Mouse (Mus musculus): ENCODE results near the gene Gabrr3.

Gene Gabrr3

GRCm38 (mm10) chr16:59407032-59407431, at the start of gene Gabrr3:
Gene Gabrr3, plus strand, starts transcription at chr16:59407332.
- TF ChIP-seq POU5F1 (IDR thresholded peaks at IDR 0.05; ENCODE audit: borderline replicate concordance, low read length) (no peak), NANOG (IDR thresholded peaks at IDR 0.05; ENCODE audit: borderline replicate concordance, low read length) (no peak), CTCF (conservative IDR thresholded peaks at IDR 0.05; ENCODE audit: low read length) (no peak)
- H3K27me3 ChIP-seq (ENCODE audit: insufficient read depth, low read length) = no peaks in the 10 kb centered on the region
- H3K4me1 ChIP-seq (replicated peaks; ENCODE audit: low read depth, low read length) = no peaks in the 10 kb centered on the region
- H3K36me3 ChIP-seq (ENCODE audit: insufficient read depth, low read length) = no peaks in the 10 kb centered on the region
- H3K4me3 ChIP-seq (replicated peaks; ENCODE audit: low read length) = no peak within 1 kb of the TSS
- no peaks in the 10 kb centered on the region for H3K9me3 ChIP-seq (ENCODE audit: low read length)

- H3K27me3 ChIP-seq (ENCODE audit: insufficient read depth, low read length) = no peaks in the 10 kb centered on the region
- no peaks in the 10 kb centered on the region for H3K4me1 ChIP-seq (replicated peaks; ENCODE audit: low read depth, low read length)
- H3K36me3 ChIP-seq (ENCODE audit: insufficient read depth, low read length) = no peaks in the 10 kb centered on the region
- TF ChIP-seq CTCF (conservative IDR thresholded peaks at IDR 0.05; ENCODE audit: low read length) = no peak
- no peak for TF ChIP-seq POU5F1 (IDR thresholded peaks at IDR 0.05; ENCODE audit: borderline replicate concordance, low read length)
- no peak for TF ChIP-seq NANOG (IDR thresholded peaks at IDR 0.05; ENCODE audit: borderline replicate concordance, low read length)
- peaks cover 26% of the 10 kb centered on the region for H3K9me3 ChIP-seq (ENCODE audit: low read length)
- no peak within 1 kb of the TSS for H3K4me3 ChIP-seq (replicated peaks; ENCODE audit: low read length)
Measured at GRCm38 (mm10) chr16:59363893-59364292, 43.2 kb upstream of the Gabrr3 start, which contains the start of gene Olfr209. Gene Olfr209, minus strand, starts transcription at chr16:59363993.

- no peaks in the 10 kb centered on the region for H3K27me3 ChIP-seq (ENCODE audit: insufficient read depth, low read length)
- no peaks in the 10 kb centered on the region for H3K36me3 ChIP-seq (ENCODE audit: insufficient read depth, low read length)
- TF ChIP-seq POU5F1 (IDR thresholded peaks at IDR 0.05; ENCODE audit: borderline replicate concordance, low read length) = no peak
- TF ChIP-seq NANOG (IDR thresholded peaks at IDR 0.05; ENCODE audit: borderline replicate concordance, low read length) = no peak
- no peak for TF ChIP-seq CTCF (conservative IDR thresholded peaks at IDR 0.05; ENCODE audit: low read length)
- no peaks in the 10 kb centered on the region for H3K4me1 ChIP-seq (replicated peaks; ENCODE audit: low read depth, low read length)
- H3K9me3 ChIP-seq (ENCODE audit: low read length) = no peaks in the 10 kb centered on the region
- no peak overlapping the region for H3K4me3 ChIP-seq (replicated peaks; ENCODE audit: low read length)
Measured at GRCm38 (mm10) chr16:59393300-59393699, 13.8 kb upstream of the Gabrr3 start.

- H3K4me1 ChIP-seq (replicated peaks; ENCODE audit: low read depth, low read length) = no peaks in the 10 kb centered on the region
- no peaks in the 10 kb centered on the region for H3K9me3 ChIP-seq (ENCODE audit: low read length)
- H3K27me3 ChIP-seq (ENCODE audit: insufficient read depth, low read length) = no peaks in the 10 kb centered on the region
- no peak overlapping the region for H3K4me3 ChIP-seq (replicated peaks; ENCODE audit: low read length)
- peak; percentile 23 for TF ChIP-seq CTCF (conservative IDR thresholded peaks at IDR 0.05; ENCODE audit: low read length)
- no peak for TF ChIP-seq NANOG (IDR thresholded peaks at IDR 0.05; ENCODE audit: borderline replicate concordance, low read length)
- no peaks in the 10 kb centered on the region for H3K36me3 ChIP-seq (ENCODE audit: insufficient read depth, low read length)
Measured at GRCm38 (mm10) chr16:59401102-59401501, 6.0 kb upstream of the Gabrr3 start.

GRCm38 (mm10) chr16:59401985-59402384, 5.1 kb upstream of the Gabrr3 start:
- no peak overlapping the region for H3K4me3 ChIP-seq (replicated peaks; ENCODE audit: low read length)
- H3K4me1 ChIP-seq (replicated peaks; ENCODE audit: low read depth, low read length) = no peaks in the 10 kb centered on the region
- H3K27me3 ChIP-seq (ENCODE audit: insufficient read depth, low read length) = no peaks in the 10 kb centered on the region
- H3K36me3 ChIP-seq (ENCODE audit: insufficient read depth, low read length) = no peaks in the 10 kb centered on the region
- TF ChIP-seq CTCF (conservative IDR thresholded peaks at IDR 0.05; ENCODE audit: low read length) = no peak
- TF ChIP-seq NANOG (IDR thresholded peaks at IDR 0.05; ENCODE audit: borderline replicate concordance, low read length) = no peak
- H3K9me3 ChIP-seq (ENCODE audit: low read length) = no peaks in the 10 kb centered on the region

- Histone ChIP-seq H3K4me3 (replicated peaks; ENCODE audit: low read length) (no peak overlapping the region), H3K36me3 (ENCODE audit: insufficient read depth, low read length) (no peaks in the 10 kb centered on the region), H3K4me1 (replicated peaks; ENCODE audit: low read depth, low read length) (no peaks in the 10 kb centered on the region), H3K9me3 (ENCODE audit: low read length) (no peaks in the 10 kb centered on the region), H3K27me3 (ENCODE audit: insufficient read depth, low read length) (no peaks in the 10 kb centered on the region)
- peak; percentile 49 for TF ChIP-seq CTCF (conservative IDR thresholded peaks at IDR 0.05; ENCODE audit: low read length)
- TF ChIP-seq POU5F1 (IDR thresholded peaks at IDR 0.05; ENCODE audit: borderline replicate concordance, low read length) = no peak
Measured at GRCm38 (mm10) chr16:59403684-59404083, 3.4 kb upstream of the Gabrr3 start.

GRCm38 (mm10) chr16:59404798-59405197, 2.3 kb upstream of the Gabrr3 start:
- H3K4me3 ChIP-seq (replicated peaks; ENCODE audit: low read length) = no peak overlapping the region
- H3K27me3 ChIP-seq (ENCODE audit: insufficient read depth, low read length) = no peaks in the 10 kb centered on the region
- TF ChIP-seq NANOG (IDR thresholded peaks at IDR 0.05; ENCODE audit: borderline replicate concordance, low read length) (no peak), CTCF (conservative IDR thresholded peaks at IDR 0.05; ENCODE audit: low read length) (no peak), POU5F1 (IDR thresholded peaks at IDR 0.05; ENCODE audit: borderline replicate concordance, low read length) (no peak)
- no peaks in the 10 kb centered on the region for H3K9me3 ChIP-seq (ENCODE audit: low read length)
- no peaks in the 10 kb centered on the region for H3K36me3 ChIP-seq (ENCODE audit: insufficient read depth, low read length)
- no peaks in the 10 kb centered on the region for H3K4me1 ChIP-seq (replicated peaks; ENCODE audit: low read depth, low read length)

GRCm38 (mm10) chr16:59409341-59409748, 2.2 kb downstream of the Gabrr3 start:
- H3K4me3 ChIP-seq (replicated peaks; ENCODE audit: low read length) = no peak overlapping the region
- no peaks in the 10 kb centered on the region for H3K27me3 ChIP-seq (ENCODE audit: insufficient read depth, low read length)
- no peaks in the 10 kb centered on the region for H3K4me1 ChIP-seq (replicated peaks; ENCODE audit: low read depth, low read length)
- TF ChIP-seq CTCF (conservative IDR thresholded peaks at IDR 0.05; ENCODE audit: low read length) = no peak
- no peak for TF ChIP-seq NANOG (IDR thresholded peaks at IDR 0.05; ENCODE audit: borderline replicate concordance, low read length)
- TF ChIP-seq POU5F1 (IDR thresholded peaks at IDR 0.05; ENCODE audit: borderline replicate concordance, low read length) = no peak
- no peaks in the 10 kb centered on the region for H3K9me3 ChIP-seq (ENCODE audit: low read length)
- H3K36me3 ChIP-seq (ENCODE audit: insufficient read depth, low read length) = no peaks in the 10 kb centered on the region

GRCm38 (mm10) chr16:59409800-59410199, 2.7 kb downstream of the Gabrr3 start:
- Histone ChIP-seq H3K4me1 (replicated peaks; ENCODE audit: low read depth, low read length) (no peaks in the 10 kb centered on the region), H3K9me3 (ENCODE audit: low read length) (no peaks in the 10 kb centered on the region), H3K36me3 (ENCODE audit: insufficient read depth, low read length) (no peaks in the 10 kb centered on the region), H3K4me3 (replicated peaks; ENCODE audit: low read length) (no peak overlapping the region), H3K27me3 (ENCODE audit: insufficient read depth, low read length) (no peaks in the 10 kb centered on the region)
- TF ChIP-seq NANOG (IDR thresholded peaks at IDR 0.05; ENCODE audit: borderline replicate concordance, low read length) (no peak), POU5F1 (IDR thresholded peaks at IDR 0.05; ENCODE audit: borderline replicate concordance, low read length) (no peak), CTCF (conservative IDR thresholded peaks at IDR 0.05; ENCODE audit: low read length) (no peak)

All from E14TG2a.4 (cell line).